Mouse (Mus musculus) embryonic facial prominence, embryonic 10.5 days (tissue): ENCODE results near the gene Rnf180. TPM values are rescaled to one million over a fixed set of nuclear protein-coding genes. Genes with fewer than 3 reads are reported as not detected.

ENCODE experiments used
- DNase-seq: peaks from one replicate; pipeline ENCODE4 v3.0.0-alpha.2; 2017; ENCODE audit warnings: low spot score
- H3K27ac ChIP-seq: fragments of 300-500 bp; sonication (generic); replicated peaks from 2 replicates; pipeline ENCODE4 v1.5.1; 2016; ENCODE audit warnings: mild to moderate bottlenecking
- H3K27me3 ChIP-seq: fragments of 300-500 bp; sonication (generic); replicated peaks from 2 replicates; pipeline ENCODE4 v1.6.1; 2016; ENCODE audit warnings: low read depth, mild to moderate bottlenecking; ENCODE audit not compliant: poor library complexity, severe bottlenecking
- H3K36me3 ChIP-seq: fragments of 300-500 bp; sonication (generic); replicated peaks from 2 replicates; pipeline ENCODE4 v1.6.1; 2016; ENCODE audit warnings: mild to moderate bottlenecking, moderate library complexity
- H3K4me1 ChIP-seq: fragments of 300-500 bp; sonication (generic); 2 replicates; pipeline ENCODE4 v1.6.1; 2016
- H3K4me3 ChIP-seq: fragments of 300-500 bp; sonication (generic); 2 replicates; pipeline ENCODE4 v1.5.1; 2016; ENCODE audit warnings: mild to moderate bottlenecking, moderate library complexity
- H3K9me3 ChIP-seq: fragments of 300-500 bp; sonication (generic); 2 replicates; pipeline ENCODE4 v1.6.1; 2016; ENCODE audit warnings: mild to moderate bottlenecking
- WGBS: fragments of 180-500 bp; shearing (Covaris S2); methylation state at CpG from one replicate; pipeline ENCODE4 v1.1.7; 2016; 5-methylcytosine and 5-hydroxymethylcytosine counted together
- polyA plus RNA-seq: library from polyadenylated mRNA; unstranded; fragments of >200 nt; fragmentation: Nextera tagmentation; extraction: Ambion mirVana; gene quantifications from 2 replicates; pipeline ENCODE4 v1.2.1, GENCODE M21; 2016

Gene Rnf180
- polyA plus RNA-seq, 1 experiment from 2014 or later, result 7.0 TPM

DNA sequence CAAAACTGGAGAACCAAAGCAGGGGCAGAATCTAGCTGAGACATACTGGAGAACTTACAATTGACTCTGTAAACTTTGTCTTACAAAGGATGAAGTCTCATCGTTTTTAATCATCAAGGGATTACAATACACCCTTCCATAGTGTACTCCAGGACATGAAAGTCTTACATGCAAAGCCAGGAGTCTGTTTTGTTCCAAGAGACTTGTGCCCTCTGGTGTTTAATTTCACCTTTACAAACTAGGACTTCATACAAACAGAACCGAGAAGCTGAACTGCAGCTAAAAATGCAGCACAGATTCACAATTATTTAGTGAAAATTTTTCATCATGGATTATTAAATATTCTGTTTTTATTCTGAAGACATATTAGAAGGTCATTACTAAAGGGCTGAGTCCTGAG is 53.8 kb downstream of the Rnf180 start:
- H3K27me3 ChIP-seq, result no peaks in the 10 kb centered on the region
- no peaks in the 10 kb centered on the region for H3K4me1 ChIP-seq
- DNase-seq, result no peak
- WGBS, result 81% methylated on average over 2 of the region's 2 CpGs
- no peak overlapping the region for H3K4me3 ChIP-seq
- H3K36me3 ChIP-seq, result no peaks in the 10 kb centered on the region
- no peaks in the 10 kb centered on the region for H3K9me3 ChIP-seq
- no peak overlapping the region for H3K27ac ChIP-seq

GRCm38 (mm10) chr13:105227126-105227525 is 67.5 kb downstream of the Rnf180 start:
- Histone ChIP-seq H3K4me3 (no peak overlapping the region), H3K36me3 (no peaks in the 10 kb centered on the region), H3K4me1 (peaks cover 5% of the 10 kb centered on the region; the same call in 1 of the 2 replicates), H3K9me3 (no peaks in the 10 kb centered on the region), H3K27ac (no peak overlapping the region), H3K27me3 (no peaks in the 10 kb centered on the region)
- no peak for DNase-seq
- WGBS, result 60% methylated on average over 4 of the region's 4 CpGs

DNA sequence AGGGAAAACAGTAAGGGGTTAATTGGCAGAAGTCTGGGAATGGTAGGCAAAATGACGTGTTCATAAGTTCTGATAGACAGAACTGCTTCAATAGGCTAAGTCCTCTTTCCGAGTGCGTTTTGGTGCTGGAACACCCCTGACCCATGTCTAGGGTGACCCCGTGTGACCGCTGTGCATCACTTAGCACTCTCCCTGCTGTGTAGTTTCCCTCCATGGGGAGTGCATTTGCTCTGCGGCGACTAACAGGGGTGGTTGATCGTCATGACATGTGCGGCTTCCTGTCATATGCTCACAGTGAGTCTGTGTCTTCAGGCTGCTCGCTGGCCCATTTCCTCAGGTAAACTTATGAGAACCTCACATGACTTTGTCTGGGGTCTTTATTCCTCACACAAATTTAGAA is 70.6 kb downstream of the Rnf180 start:
- Histone ChIP-seq H3K9me3 (no peaks in the 10 kb centered on the region), H3K27ac (no peak overlapping the region), H3K4me1 (peaks cover 5% of the 10 kb centered on the region; the same call in 1 of the 2 replicates), H3K36me3 (no peaks in the 10 kb centered on the region), H3K27me3 (no peaks in the 10 kb centered on the region), H3K4me3 (no peak overlapping the region)
- 51% methylated on average over 10 of the region's 10 CpGs for WGBS
- DNase-seq, result no peak

GRCm38 (mm10) chr13:105223147-105223546 is 71.5 kb downstream of the Rnf180 start:
- Histone ChIP-seq H3K27me3 (no peaks in the 10 kb centered on the region), H3K27ac (no peak overlapping the region), H3K4me1 (peaks cover 5% of the 10 kb centered on the region; the same call in 1 of the 2 replicates), H3K36me3 (no peaks in the 10 kb centered on the region), H3K4me3 (no peak overlapping the region), H3K9me3 (no peaks in the 10 kb centered on the region)
- 70% methylated on average over 3 of the region's 3 CpGs for WGBS
- no peak for DNase-seq

GRCm38 (mm10) chr13:105222016-105222725 is 72.4 kb downstream of the Rnf180 start:
- no peak overlapping the region for H3K27ac ChIP-seq
- no peaks in the 10 kb centered on the region for H3K27me3 ChIP-seq
- DNase-seq, result no peak
- H3K9me3 ChIP-seq, result no peaks in the 10 kb centered on the region
- no peak overlapping the region for H3K4me3 ChIP-seq
- 86% methylated on average over 5 of the region's 5 CpGs for WGBS
- H3K36me3 ChIP-seq, result no peaks in the 10 kb centered on the region
- peaks cover 5% of the 10 kb centered on the region; the same call in 1 of the 2 replicates for H3K4me1 ChIP-seq

DNA sequence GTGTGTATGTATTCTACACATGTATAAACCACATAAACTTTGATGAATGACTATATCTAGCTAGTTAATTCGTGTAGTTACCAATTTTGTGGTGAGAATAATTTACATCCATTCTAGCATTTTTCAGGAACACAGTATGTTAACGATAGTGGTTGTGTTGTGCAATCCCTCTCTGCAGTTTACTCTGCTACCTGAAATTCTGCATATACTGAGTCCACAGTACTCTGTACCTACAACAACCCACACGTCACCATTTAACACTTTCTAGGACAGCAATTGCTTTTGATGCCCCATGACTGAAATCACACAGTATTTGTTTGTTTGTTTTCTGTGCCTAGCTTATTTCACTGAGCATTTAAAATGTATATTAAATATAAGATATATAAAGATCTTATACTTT is 83.9 kb downstream of the Rnf180 start:
- 89% methylated on average over 3 of the region's 3 CpGs for WGBS
- DNase-seq, result no peak
- Histone ChIP-seq H3K27ac (no peak overlapping the region), H3K36me3 (no peaks in the 10 kb centered on the region), H3K9me3 (no peaks in the 10 kb centered on the region), H3K4me1 (no peaks in the 10 kb centered on the region), H3K27me3 (no peaks in the 10 kb centered on the region), H3K4me3 (no peak overlapping the region)

DNA sequence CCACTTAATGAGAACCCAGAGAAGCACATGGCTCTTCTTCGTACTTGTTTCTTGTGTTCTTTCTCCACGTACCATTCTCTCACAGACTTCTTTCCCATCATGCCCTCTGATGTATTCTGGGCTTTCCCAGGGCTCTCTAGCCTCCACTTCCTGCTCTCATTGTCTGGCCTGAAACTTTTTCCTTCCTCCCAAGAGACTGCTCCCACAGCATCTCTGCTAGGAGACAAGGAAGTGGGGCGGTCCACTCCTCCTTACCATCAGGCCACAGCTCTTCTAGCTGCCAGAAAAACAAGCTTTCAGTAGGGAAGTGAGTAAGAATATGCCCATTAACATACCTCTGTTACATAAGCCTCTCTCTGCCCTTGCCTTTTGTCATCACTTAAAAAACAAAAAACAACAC is 90.8 kb downstream of the Rnf180 start:
- Histone ChIP-seq H3K27ac (no peak overlapping the region), H3K4me1 (no peaks in the 10 kb centered on the region), H3K4me3 (no peak overlapping the region), H3K36me3 (no peaks in the 10 kb centered on the region), H3K9me3 (no peaks in the 10 kb centered on the region), H3K27me3 (no peaks in the 10 kb centered on the region)
- 84% methylated on average over 3 of the region's 3 CpGs for WGBS
- DNase-seq, result no peak

GRCm38 (mm10) chr13:105198658-105199057 is 96.0 kb downstream of the Rnf180 start:
- 83% methylated on average over 3 of the region's 3 CpGs for WGBS
- Histone ChIP-seq H3K4me3 (no peak overlapping the region), H3K27ac (no peak overlapping the region), H3K4me1 (no peaks in the 10 kb centered on the region), H3K27me3 (no peaks in the 10 kb centered on the region), H3K9me3 (no peaks in the 10 kb centered on the region), H3K36me3 (no peaks in the 10 kb centered on the region)
- no peak for DNase-seq

DNA sequence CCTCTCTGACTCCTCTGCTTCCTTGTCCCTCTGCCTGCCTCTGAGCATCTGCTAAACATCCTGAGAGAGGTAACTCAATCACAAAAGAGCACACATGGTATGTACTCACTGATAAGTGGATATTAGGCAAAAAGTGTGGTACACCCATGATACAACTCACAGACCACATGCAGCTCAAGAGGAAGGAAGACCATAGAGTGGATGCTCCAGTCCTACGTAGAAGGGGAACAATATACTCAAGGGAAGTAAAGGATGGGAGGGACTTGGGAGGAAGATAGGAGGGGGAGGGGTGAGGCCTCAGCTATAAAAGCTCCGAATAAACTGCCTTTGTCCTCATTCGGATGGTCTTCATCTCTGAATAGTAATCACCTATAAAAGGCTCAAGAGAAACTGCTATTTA is 96.6 kb downstream of the Rnf180 start:
- H3K9me3 ChIP-seq, result no peaks in the 10 kb centered on the region
- H3K27me3 ChIP-seq, result no peaks in the 10 kb centered on the region
- no peak for DNase-seq
- H3K27ac ChIP-seq, result no peak overlapping the region
- no peak overlapping the region for H3K4me3 ChIP-seq
- 63% methylated on average over 3 of the region's 3 CpGs for WGBS
- H3K4me1 ChIP-seq, result no peaks in the 10 kb centered on the region
- no peaks in the 10 kb centered on the region for H3K36me3 ChIP-seq

DNA sequence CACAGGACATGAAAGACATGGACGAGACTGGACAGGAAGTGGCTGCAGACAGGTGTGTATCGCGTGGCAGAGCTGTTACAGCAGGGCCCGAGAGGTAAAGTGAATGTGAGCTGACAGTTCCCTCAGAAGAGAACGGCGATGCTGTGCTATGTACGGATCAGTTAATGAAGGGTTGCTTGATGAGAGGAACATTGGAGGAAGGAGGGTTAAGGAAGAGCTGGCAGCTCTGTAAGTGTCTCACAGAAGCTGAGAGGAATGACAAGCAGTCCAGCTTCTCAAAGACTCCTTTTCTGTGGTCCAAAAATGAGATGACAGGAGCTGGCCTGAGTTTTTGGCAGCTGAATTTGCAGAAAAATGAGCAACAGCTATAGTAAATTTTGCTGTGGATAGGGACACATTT is 101.0 kb downstream of the Rnf180 start:
- H3K4me3 ChIP-seq, result no peak overlapping the region
- no peak for DNase-seq
- no peak overlapping the region for H3K27ac ChIP-seq
- no peaks in the 10 kb centered on the region for H3K4me1 ChIP-seq
- no peaks in the 10 kb centered on the region for H3K27me3 ChIP-seq
- WGBS, result 78% methylated on average over 7 of the region's 7 CpGs
- no peaks in the 10 kb centered on the region for H3K36me3 ChIP-seq
- H3K9me3 ChIP-seq, result no peaks in the 10 kb centered on the region

DNA sequence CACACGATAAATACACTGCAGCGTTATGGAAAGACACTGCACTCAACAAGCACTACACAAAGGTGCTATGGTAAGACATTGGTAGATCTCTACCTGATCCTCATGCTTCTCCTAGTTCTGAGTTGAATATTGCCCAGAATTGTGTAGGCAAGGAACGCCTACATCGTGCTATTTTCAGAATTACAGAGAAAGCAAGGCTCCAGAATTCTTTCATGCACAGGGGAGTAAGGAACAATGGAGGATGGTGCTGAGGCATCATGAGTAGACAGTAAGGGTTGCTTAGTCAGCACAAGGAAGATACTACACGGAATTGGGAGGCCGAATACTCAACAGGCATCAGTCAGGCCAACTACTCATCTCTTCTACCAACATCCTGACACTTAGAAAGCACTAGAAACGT is 105.9 kb downstream of the Rnf180 start:
- Histone ChIP-seq H3K9me3 (no peaks in the 10 kb centered on the region), H3K4me3 (no peak overlapping the region), H3K27me3 (no peaks in the 10 kb centered on the region), H3K4me1 (no peaks in the 10 kb centered on the region), H3K36me3 (no peaks in the 10 kb centered on the region), H3K27ac (no peak overlapping the region)
- 86% methylated on average over 7 of the region's 7 CpGs for WGBS
- no peak for DNase-seq

GRCm38 (mm10) chr13:105180781-105181180 is 113.8 kb downstream of the Rnf180 start:
- Histone ChIP-seq H3K4me3 (no peak overlapping the region), H3K27me3 (no peaks in the 10 kb centered on the region), H3K4me1 (no peaks in the 10 kb centered on the region), H3K27ac (no peak overlapping the region), H3K9me3 (no peaks in the 10 kb centered on the region), H3K36me3 (no peaks in the 10 kb centered on the region)
- DNase-seq, result no peak
- WGBS, result 83% methylated on average over 5 of the region's 5 CpGs

- WGBS, result 80% methylated on average over 6 of the region's 6 CpGs
- Histone ChIP-seq H3K9me3 (no peaks in the 10 kb centered on the region), H3K4me3 (no peak overlapping the region), H3K36me3 (no peaks in the 10 kb centered on the region), H3K27ac (no peak overlapping the region), H3K27me3 (no peaks in the 10 kb centered on the region), H3K4me1 (no peaks in the 10 kb centered on the region)
- DNase-seq, result no peak
Measured at GRCm38 (mm10) chr13:105165441-105165840, 129.2 kb downstream of the Rnf180 start.
